Mouse (Mus musculus) heart, postnatal 36 days (tissue): ENCODE measurements around the gene Ngb. TPM values are rescaled to one million over a fixed set of nuclear protein-coding genes. Genes with fewer than 3 reads are reported as not detected.
A peak's percentile ranks its signal among the peaks of the same experiment; 100 is the strongest.

ENCODE experiments used
- DNase-seq, 2 experiments: peaks; one replicate each; pipeline ENCODE4 v3.0.0; 2021 to 2022
- intact Hi-C: fragments of 180-260 bp; cut with DNase I; formaldehyde crosslinking; loops from one replicate; pipeline ENCODE4 v1.15.1; 2025
- total RNA-seq, 2 experiments: library from RNA; stranded (reverse); gene quantifications; 2 replicates each; pipeline ENCODE4 v1.2.3; 2021

The Ngb gene
- not detected for total RNA-seq

- DNase-seq, result no peak
- intact Hi-C loops, result no loop called here
Observed at GRCm38 (mm10) chr12:87102165-87102631, at the start of gene Ngb. Ngb (minus strand) TSS chr12:87102539.

- DNase-seq, result no peak
- intact Hi-C loops, result loop anchor here (2.0 kb wide), 1 partner anchor 51 kb away; the partner anchor contains the start of gene Tmed8
Observed at GRCm38 (mm10) chr12:87149471-87149870, 47.1 kb upstream of the Ngb start.

- intact Hi-C loops, result loop anchor here (2.0 kb wide), 1 partner anchor 53 kb away; the partner anchor contains the start of gene Tmed8
Observed at GRCm38 (mm10) chr12:87148136-87148535, 45.8 kb upstream of the Ngb start.

GRCm38 (mm10) chr12:87147395-87148089, 45.2 kb upstream of the Ngb start, which contains the start of gene Pomt2:
Pomt2 (minus strand) TSS chr12:87147968.
- intact Hi-C loops, result loop anchor here (2.0 kb wide), 2 partner anchors 53 to 121 kb away; partner anchors contain the start of gene Tmed8
- peak; percentile 87 to 92 for DNase-seq

More at GRCm38 (mm10) chr12:87148136-87148535, 45.8 kb upstream of the Ngb start:
- no peak for DNase-seq

GRCm38 (mm10) chr12:87146966-87147365, 44.6 kb upstream of the Ngb start, which contains the start of gene Gstz1:
Gstz1 (plus strand) TSS chr12:87147165.
- DNase-seq, result peak; percentile 83 to 85
- intact Hi-C loops, result loop anchor here (2.0 kb wide), 1 partner anchor 122 kb away; no protein-coding TSS in a partner anchor

GRCm38 (mm10) chr12:87142156-87142555, 39.8 kb upstream of the Ngb start:
- no peak for DNase-seq
- intact Hi-C loops, result no loop called here

GRCm38 (mm10) chr12:87138768-87139167, 36.4 kb upstream of the Ngb start:
- intact Hi-C loops, result no loop called here
- no peak for DNase-seq

- DNase-seq, result no peak
- intact Hi-C loops, result no loop called here
Observed at GRCm38 (mm10) chr12:87138342-87138701, 36.0 kb upstream of the Ngb start.

GRCm38 (mm10) chr12:87137439-87138341, 35.4 kb upstream of the Ngb start:
- intact Hi-C loops, result no loop called here

GRCm38 (mm10) chr12:87132784-87133183, 30.4 kb upstream of the Ngb start:
- intact Hi-C loops, result loop anchor here (5.0 kb wide), 2 partner anchors 115 to 200 kb away; no protein-coding TSS in a partner anchor
- DNase-seq, result no peak

More at GRCm38 (mm10) chr12:87137439-87138341, 35.4 kb upstream of the Ngb start:
- no peak for DNase-seq

- no peak for DNase-seq
- intact Hi-C loops, result loop anchor here (5.0 kb wide), 2 partner anchors 115 to 200 kb away; no protein-coding TSS in a partner anchor
Observed at GRCm38 (mm10) chr12:87132210-87132609, 29.9 kb upstream of the Ngb start.

GRCm38 (mm10) chr12:87131619-87132018, 29.3 kb upstream of the Ngb start:
- intact Hi-C loops, result loop anchor here (5.0 kb wide), 2 partner anchors 116 to 201 kb away; no protein-coding TSS in a partner anchor
- peak; percentile 14 to 20 for DNase-seq

GRCm38 (mm10) chr12:87131181-87131580, 28.8 kb upstream of the Ngb start:
- no peak for DNase-seq
- intact Hi-C loops, result loop anchor here (5.0 kb wide), 2 partner anchors 116 to 201 kb away; no protein-coding TSS in a partner anchor

- DNase-seq, result no peak
- intact Hi-C loops, result loop anchor here (5.0 kb wide), 2 partner anchors 117 to 202 kb away; no protein-coding TSS in a partner anchor
Observed at GRCm38 (mm10) chr12:87130224-87130623, 27.9 kb upstream of the Ngb start.

GRCm38 (mm10) chr12:87127256-87127655, 24.9 kb upstream of the Ngb start:
- no peak for DNase-seq
- intact Hi-C loops, result no loop called here

GRCm38 (mm10) chr12:87121918-87122589, 19.7 kb upstream of the Ngb start:
- intact Hi-C loops, result no loop called here

GRCm38 (mm10) chr12:87107357-87107977, 5.1 kb upstream of the Ngb start:
- intact Hi-C loops, result no loop called here

More at GRCm38 (mm10) chr12:87121918-87122589, 19.7 kb upstream of the Ngb start:
- DNase-seq, result no peak

GRCm38 (mm10) chr12:87104796-87105195, 2.5 kb upstream of the Ngb start:
- intact Hi-C loops, result no loop called here

More at GRCm38 (mm10) chr12:87107357-87107977, 5.1 kb upstream of the Ngb start:
- DNase-seq, result no peak

GRCm38 (mm10) chr12:87103471-87103870, 1.1 kb upstream of the Ngb start:
- DNase-seq, result no peak

More at GRCm38 (mm10) chr12:87104796-87105195, 2.5 kb upstream of the Ngb start:
- DNase-seq, result no peak

More at GRCm38 (mm10) chr12:87103471-87103870, 1.1 kb upstream of the Ngb start:
- intact Hi-C loops, result no loop called here
